Mouse (Mus musculus): ENCODE measurements around the gene Cd79a. TPM values are rescaled to one million over a fixed set of nuclear protein-coding genes. Genes with fewer than 3 reads are reported as not detected.

Gene Cd79a
- total and polyA plus RNA-seq, 3 experiments, result 0.23 to 0.61 TPM; not detected in 1

DNA sequence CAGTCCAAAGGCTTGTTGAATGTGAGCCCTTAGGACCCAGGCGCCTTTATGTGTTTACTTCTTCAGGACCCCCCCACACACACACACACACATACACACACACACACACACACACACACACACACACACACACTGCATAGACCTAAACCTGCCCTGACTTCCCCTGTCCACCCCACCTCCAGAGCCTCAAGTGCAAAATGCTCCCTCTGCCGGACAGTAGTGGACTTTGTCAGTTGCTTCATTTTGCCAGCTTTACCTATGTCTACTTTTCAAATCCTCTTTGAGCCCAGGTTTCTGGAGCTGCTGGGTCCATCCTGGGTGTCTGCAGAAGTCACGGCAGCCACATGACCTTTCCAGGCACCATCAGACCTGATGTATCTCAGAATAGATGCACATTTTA is 7.8 kb downstream of the Cd79a start (continued):
- TF ChIP-seq ETS1 (IDR thresholded peaks at IDR 0.05; ENCODE audit: low read depth, low read length), result no peak
- 0 out of 4 replicates have a peak, but pooled peaks of 1 of the 2 experiments have one; percentile 8 for TF ChIP-seq EP300 (IDR thresholded peaks at IDR 0.05; ENCODE audit: low read depth in 1 of 2, low read length in 2 of 2)
- TF ChIP-seq USF2 (IDR thresholded peaks at IDR 0.05; ENCODE audit: borderline replicate concordance in 1 of 2, insufficient read depth in 1 of 2, low read depth in 1 of 2, low read length in 2 of 2), result no peak
- TF ChIP-seq ELF1 (IDR thresholded peaks at IDR 0.05; ENCODE audit: low read depth, low read length), result no peak
- no peak for TF ChIP-seq GATA1 (IDR thresholded peaks at IDR 0.05; ENCODE audit: low read depth, low read length)
- no peak for TF ChIP-seq MEF2A (IDR thresholded peaks at IDR 0.05; ENCODE audit: extremely low read depth, insufficient replicate concordance, low read depth, low read length, poor library complexity, severe bottlenecking)
- no peak for TF ChIP-seq CHD2 (IDR thresholded peaks at IDR 0.05; ENCODE audit: low read length)

DNA sequence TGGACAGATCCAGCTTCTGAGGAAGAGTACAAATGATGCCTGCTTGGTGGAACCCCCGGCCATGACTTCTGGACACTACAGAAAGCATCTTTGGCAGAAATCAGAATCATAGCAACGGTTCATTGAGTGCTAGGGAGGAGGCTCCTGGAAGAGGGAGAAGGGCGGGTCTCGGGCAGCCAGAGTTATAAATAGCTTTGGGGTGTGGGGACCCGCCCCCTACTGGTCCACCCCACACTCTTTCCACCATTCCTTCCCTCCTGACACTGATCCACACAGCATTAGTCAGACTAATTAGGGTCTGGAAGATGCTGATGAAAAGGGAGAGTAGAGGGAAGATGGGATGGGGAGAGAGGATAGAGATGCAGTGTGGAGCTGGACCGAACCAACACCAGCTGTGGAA is 9.4 kb downstream of the Cd79a start:
- H3K9me3 ChIP-seq (replicated peaks; ENCODE audit: insufficient read depth, low read length), result no peaks in the 10 kb centered on the region
- no peak for DNase-seq (ENCODE audit: low read depth, low spot score)
- no peak overlapping the region for H3K9ac ChIP-seq (ENCODE audit: control insufficient read depth, low read depth, low read length, poor library complexity, severe bottlenecking)
- H3K36me3 ChIP-seq (ENCODE audit: control insufficient read depth in 1 of 2, insufficient read depth in 2 of 2, low read length in 2 of 2), result peaks cover 3 to 19% of the 10 kb centered on the region in 2 experiments
- no peak overlapping the region for H3K4me3 ChIP-seq (ENCODE audit: control insufficient read depth in 1 of 2, insufficient read depth in 1 of 2, low read depth in 2 of 2, low read length in 2 of 2)
- TF ChIP-seq USF2 (IDR thresholded peaks at IDR 0.05; ENCODE audit: borderline replicate concordance in 1 of 2, insufficient read depth in 1 of 2, low read depth in 1 of 2, low read length in 2 of 2) (no peak), ZNF384 (IDR thresholded peaks at IDR 0.05; ENCODE audit: low read depth, low read length) (no peak), MEF2A (IDR thresholded peaks at IDR 0.05; ENCODE audit: extremely low read depth, insufficient replicate concordance, low read depth, low read length, poor library complexity, severe bottlenecking) (no peak), CHD2 (IDR thresholded peaks at IDR 0.05; ENCODE audit: low read length) (no peak), GABPA (IDR thresholded peaks at IDR 0.05; ENCODE audit: low read depth, low read length) (no peak), MAFK (IDR thresholded peaks at IDR 0.05; ENCODE audit: borderline replicate concordance, low read depth, low read length) (no peak), UBTF (IDR thresholded peaks at IDR 0.05; ENCODE audit: borderline replicate concordance, insufficient read depth, low read depth, low read length) (no peak), ZMIZ1 (IDR thresholded peaks at IDR 0.05; ENCODE audit: low read depth, low read length) (no peak)
- peaks cover 28% of the 10 kb centered on the region for H3K79me2 ChIP-seq (ENCODE audit: control insufficient read depth, insufficient read depth, low read length, poor library complexity)
- no peaks in the 10 kb centered on the region for H3K27me3 ChIP-seq (ENCODE audit: control insufficient read depth in 1 of 2, insufficient read depth in 2 of 2, low read length in 2 of 2)
- no peak overlapping the region for H3K27ac ChIP-seq (ENCODE audit: control insufficient read depth, low read depth, low read length)
- H3K4me1 ChIP-seq (ENCODE audit: control insufficient read depth in 1 of 2, insufficient read depth in 2 of 2, low read length in 2 of 2), result peaks cover 0 to 27% of the 10 kb centered on the region in 2 experiments; a peak in 2 of 4 replicates

DNA sequence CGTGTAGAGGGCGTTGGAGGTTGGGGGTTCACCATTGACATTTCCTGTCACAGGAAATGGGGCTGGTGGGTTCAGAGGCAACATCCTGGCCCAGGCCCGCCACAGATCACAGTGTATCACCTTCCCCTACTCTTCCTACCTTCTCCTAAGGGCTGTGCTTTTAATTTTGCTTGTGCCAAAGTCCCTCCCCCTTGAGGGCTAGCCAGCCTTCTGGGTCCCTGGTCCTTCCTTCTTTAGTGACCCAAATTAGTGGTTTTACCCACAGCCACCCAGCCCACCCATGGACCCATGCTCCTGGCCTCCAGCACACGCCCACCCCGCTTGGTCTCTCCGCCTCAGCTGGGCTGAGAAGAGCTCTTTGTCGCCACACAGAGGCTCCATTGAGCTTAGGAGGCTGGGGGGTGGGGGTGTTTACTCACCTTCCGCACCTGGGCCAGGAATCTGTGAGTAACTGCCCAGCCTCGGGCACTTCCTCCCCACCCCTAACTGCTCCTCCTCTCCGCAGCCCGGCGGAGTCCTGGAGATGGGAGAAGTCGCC is 10.1 kb downstream of the Cd79a start:
- Histone ChIP-seq H3K36me3 (ENCODE audit: control insufficient read depth in 1 of 2, insufficient read depth in 2 of 2, low read length in 2 of 2) (peaks cover 3 to 15% of the 10 kb centered on the region in 2 experiments), H3K27ac (ENCODE audit: control insufficient read depth, low read depth, low read length) (no peak overlapping the region)

More for the DNA sequence above, 10.1 kb downstream of the Cd79a start:
- no peak for DNase-seq (ENCODE audit: low read depth, low spot score)
- Histone ChIP-seq H3K4me3 (ENCODE audit: control insufficient read depth in 1 of 2, insufficient read depth in 1 of 2, low read depth in 2 of 2, low read length in 2 of 2) (no peak overlapping the region), H3K9me3 (replicated peaks; ENCODE audit: insufficient read depth, low read length) (no peaks in the 10 kb centered on the region), H3K4me1 (ENCODE audit: control insufficient read depth in 1 of 2, insufficient read depth in 2 of 2, low read length in 2 of 2) (peaks cover 0 to 24% of the 10 kb centered on the region in 2 experiments; a peak in 2 of 4 replicates), H3K79me2 (ENCODE audit: control insufficient read depth, insufficient read depth, low read length, poor library complexity) (peaks cover 28% of the 10 kb centered on the region), H3K9ac (ENCODE audit: control insufficient read depth, low read depth, low read length, poor library complexity, severe bottlenecking) (no peak overlapping the region), H3K27me3 (ENCODE audit: control insufficient read depth in 1 of 2, insufficient read depth in 2 of 2, low read length in 2 of 2) (no peaks in the 10 kb centered on the region)
- TF ChIP-seq ZNF384 (IDR thresholded peaks at IDR 0.05; ENCODE audit: low read depth, low read length) (no peak), POLR2A (IDR thresholded peaks at IDR 0.05; ENCODE audit: control insufficient read depth in 1 of 2, insufficient read depth in 1 of 2, low read depth in 1 of 2, low read length in 2 of 2, poor library complexity in 1 of 2) (no peak), MAFK (IDR thresholded peaks at IDR 0.05; ENCODE audit: borderline replicate concordance, low read depth, low read length) (no peak), ETS1 (IDR thresholded peaks at IDR 0.05; ENCODE audit: low read depth, low read length) (no peak), RCOR1 (IDR thresholded peaks at IDR 0.05; ENCODE audit: low read depth, low read length) (no peak), ZKSCAN1 (IDR thresholded peaks at IDR 0.05; ENCODE audit: low read depth, low read length) (no peak), MXI1 (IDR thresholded peaks at IDR 0.05; ENCODE audit: low read depth, low read length) (no peak), GABPA (IDR thresholded peaks at IDR 0.05; ENCODE audit: low read depth, low read length) (no peak)

Measured in MEL (cell line).